Mouse (Mus musculus) lung, postnatal 0 days (tissue): ENCODE measurements around the gene Mov10.

Source experiments
- CTCF ChIP-seq: IDR thresholded peaks from 2 replicates; pipeline ENCODE4 v1.5.1; 2016; ENCODE audit warnings: antibody characterized with exemption, mild to moderate bottlenecking
- EP300 ChIP-seq: IDR thresholded peaks from 2 replicates; pipeline ENCODE4 v1.6.1; 2016; ENCODE audit warnings: antibody characterized with exemption, mild to moderate bottlenecking, control low read depth

- no peak for TF ChIP-seq EP300
- no peak for TF ChIP-seq CTCF
These were observed 46.9 kb downstream of the Mov10 start for GRCm38 (mm10) chr3:104771460-104771859.
